Mouse (Mus musculus): ENCODE measurements at regions not wholly inside any gene's neighbourhood (a gene's known extent, or its start where the extent isn't known, plus 50 kb on each side); places are given as distances from the start of the nearest gene placed in this dataset.
A peak's percentile ranks its signal among the peaks of the same experiment; 100 is the strongest.
"Not testable (repeated sequence)": the region's sequence is repeated elsewhere in the genome, so short reads cannot be mapped to it uniquely, and the experiment has no call there.

DNA sequence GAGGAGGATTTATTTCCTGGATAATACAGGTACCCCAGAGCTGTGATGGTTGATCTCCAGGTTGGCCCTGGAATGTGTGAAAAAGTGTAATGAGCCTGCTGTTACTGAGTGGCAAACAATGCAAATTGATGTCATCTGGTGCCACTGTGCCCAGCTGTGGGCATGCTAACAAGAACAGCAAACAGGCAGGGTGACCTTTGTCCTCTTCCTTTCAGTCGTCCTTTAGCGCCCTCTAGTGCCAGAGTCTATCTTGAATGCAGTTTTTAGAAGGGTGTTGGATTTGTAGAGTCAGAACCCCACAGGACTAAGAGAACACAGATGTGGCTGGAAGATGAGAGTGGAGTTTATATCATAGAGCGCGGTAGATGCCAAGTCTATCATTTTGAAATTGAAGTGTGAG lies 164.3 kb downstream of the Sdhaf3 start:
- DNase-seq (ENCODE audit: low spot score): peak; percentile 52

DNA sequence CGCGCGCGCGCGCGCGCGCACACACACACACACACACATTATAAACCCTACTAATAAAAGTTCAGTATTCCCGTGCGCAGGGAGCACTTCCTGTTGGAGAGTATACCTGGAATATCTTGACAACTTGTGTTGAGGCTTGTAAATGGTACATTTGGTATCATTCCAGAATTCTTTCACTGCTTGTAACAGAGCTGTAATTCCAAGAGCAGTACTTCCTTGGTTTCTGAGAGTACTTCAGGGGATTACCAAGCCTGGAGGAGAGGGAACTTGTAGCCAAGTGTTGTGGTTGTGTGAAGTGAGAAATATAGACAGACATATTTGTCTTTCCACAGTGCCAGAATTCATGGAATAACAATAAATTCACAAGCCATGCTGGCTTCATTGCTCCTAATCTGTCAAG lies 177.2 kb downstream of the Sdhaf3 start:
- no peak for DNase-seq (ENCODE audit: low spot score)

DNA sequence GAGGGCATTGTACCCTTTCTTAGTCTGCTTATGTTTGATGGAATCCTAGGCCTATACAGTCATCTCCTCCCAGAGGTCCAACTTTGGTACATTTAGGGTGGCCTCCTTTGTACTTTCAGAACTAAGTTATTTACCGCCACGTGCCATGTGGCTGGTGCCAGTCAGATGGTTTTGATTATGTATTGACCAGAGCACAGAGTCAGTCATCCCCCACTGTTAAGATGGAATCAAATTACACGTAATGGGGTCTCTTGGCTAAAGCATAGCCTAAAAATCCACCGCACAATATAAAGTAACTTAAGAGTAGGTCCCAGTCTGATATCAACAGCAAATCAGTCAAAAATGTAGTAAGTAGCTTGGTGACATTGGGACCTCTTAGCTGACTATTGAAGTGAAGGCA lies 178.3 kb downstream of the Sdhaf3 start:
- DNase-seq (ENCODE audit: low spot score): no peak

DNA sequence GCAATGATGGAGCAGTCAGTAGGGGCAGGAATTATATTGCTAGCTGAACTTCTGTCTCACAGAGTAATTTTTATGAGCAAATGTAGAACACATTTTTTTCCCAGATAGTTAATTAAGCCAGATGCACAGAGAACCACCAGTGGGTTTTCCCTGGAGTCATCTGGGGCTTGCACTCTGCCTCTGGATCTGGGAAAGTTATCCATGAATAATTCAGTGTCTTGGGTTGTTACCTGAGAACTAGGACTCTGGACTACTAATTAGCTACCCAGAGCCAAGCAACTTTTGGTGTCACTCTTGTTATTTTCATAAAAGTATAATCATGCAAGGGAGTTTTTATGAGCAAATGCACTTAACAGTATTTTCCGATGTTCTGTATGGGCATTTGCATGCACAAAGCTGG lies 179.1 kb downstream of the Sdhaf3 start:
- peak; percentile 10 for DNase-seq (ENCODE audit: low spot score)

DNA sequence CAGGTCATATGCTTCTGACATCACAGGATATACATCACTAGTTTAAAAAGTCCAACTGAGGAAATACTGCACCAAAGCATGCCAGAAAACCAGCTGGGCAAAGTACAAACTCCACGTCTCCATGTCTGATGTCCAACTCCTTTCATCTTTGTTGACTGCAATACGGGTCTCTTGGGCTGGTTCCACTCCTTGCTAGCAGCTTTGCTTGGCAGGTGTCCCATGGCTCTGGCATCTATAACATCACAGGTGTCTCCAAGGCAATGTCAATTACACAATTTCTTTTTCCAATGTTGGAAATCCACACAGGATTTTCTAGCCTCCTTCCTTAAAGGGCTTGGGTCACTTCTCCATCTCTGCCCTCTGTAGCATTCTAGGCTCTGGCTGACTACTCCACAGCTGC lies 225.9 kb downstream of the Sdhaf3 start:
- no peak for DNase-seq (ENCODE audit: low spot score)

DNA sequence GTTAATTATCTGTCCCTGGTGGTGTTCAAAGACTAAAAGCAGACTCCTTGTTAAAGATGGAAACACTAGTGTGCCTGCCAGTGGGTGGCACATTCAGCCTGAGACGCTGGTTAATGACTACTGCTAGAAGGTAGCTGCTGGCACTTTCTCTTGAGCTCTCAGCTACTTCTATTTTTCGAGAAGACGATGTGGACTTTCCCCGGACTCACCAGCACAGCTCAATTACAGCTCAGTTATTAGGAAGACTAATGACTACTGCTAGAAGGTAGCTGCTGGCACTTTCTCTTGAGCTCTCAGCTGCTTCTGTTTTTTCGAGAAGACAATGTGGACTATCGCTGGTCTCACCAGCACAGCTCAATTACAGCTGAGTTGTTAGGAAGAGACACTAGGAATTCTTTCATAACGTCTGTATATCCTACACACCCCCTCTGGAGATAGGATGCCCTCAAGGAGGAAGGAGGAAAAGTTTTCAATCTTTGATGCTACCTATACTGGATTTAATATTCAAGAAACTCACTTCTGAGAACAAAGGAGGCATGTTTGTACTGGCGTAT lies 243.3 kb downstream of the Sdhaf3 start:
- DNase-seq (ENCODE audit: low spot score): peak; percentile 27

DNA sequence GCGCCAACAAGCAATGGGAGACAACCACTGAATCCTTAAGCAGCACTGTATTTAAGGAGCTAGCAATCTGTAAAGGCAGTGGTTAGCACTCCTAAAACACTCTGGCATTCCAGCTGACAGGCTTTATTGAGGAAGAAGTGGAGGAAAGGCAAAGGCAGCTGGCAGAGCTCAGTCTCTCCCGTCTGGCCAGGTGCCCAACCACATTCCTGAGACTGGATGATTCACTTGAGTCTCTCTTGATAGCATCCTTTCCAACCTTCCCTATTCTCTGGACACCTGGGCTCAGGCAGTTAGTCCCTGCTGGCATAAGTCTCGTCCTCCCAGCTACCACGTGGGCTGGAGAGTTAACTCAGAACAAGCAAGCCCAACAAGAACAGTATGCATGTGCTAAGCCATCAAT lies 260.1 kb downstream of the Sdhaf3 start:
- DNase-seq (ENCODE audit: low spot score): no peak

DNA sequence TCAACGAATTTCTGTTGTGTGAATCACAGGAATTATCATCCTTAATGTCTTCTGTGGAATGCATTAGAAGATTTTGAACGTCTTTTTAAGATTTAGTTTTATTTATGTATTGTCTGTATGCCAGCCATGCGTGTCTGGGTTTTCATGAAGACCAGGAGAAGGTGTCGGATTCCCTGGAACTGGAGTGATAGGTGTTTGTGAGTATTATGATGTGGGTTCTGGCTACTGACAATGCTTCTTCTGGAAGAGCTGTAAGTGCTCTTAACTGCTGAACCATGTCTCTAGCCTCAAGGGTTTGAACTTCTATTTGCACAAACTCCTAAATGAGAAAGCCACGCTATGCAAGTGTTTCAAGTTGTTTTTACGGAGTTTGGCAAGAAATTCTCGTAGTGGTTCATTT lies 296.5 kb downstream of the Sdhaf3 start:
- no peak for DNase-seq (ENCODE audit: low spot score)

DNA sequence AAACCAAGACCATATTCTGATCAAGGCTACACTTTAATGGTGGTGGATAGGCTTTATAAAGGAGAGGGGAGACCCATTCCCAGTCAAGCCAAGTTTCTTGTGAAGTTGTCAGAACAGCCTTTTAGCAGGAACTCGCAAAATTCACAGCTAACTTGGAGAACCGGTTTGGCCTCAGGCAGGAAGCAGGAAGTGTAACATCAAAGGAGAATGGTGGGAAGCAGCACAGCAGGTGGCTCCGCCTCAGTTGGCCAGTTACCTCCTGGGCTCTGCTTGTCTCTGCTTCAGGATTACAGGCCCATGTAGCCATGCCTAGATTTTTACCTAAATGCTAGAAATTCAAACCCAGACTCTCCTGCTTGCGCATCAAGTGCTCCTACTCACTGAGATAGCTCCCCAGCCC lies 277.2 kb upstream of the Tac1 start:
- no peak for DNase-seq (ENCODE audit: low spot score)

DNA sequence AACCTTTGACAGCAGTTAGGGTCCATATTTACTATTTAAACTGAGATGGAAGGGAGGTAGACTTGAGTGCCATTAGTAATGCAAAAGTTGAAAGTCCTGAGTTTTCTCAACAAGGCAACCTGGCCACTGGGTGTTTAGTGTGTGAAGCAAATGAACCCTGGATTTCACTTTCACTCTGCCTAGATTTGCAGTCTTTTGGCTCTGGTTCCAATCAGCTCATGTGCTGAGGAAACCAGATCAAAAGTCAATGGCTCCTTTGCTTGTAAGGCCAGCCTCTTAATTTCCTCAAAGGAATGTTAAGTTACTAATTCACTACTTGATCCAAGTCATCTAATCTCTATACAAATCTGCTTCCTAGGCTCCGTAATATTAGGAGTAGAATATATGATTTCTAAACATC lies 247.7 kb upstream of the Tac1 start:
- DNase-seq (ENCODE audit: low spot score): no peak

DNA sequence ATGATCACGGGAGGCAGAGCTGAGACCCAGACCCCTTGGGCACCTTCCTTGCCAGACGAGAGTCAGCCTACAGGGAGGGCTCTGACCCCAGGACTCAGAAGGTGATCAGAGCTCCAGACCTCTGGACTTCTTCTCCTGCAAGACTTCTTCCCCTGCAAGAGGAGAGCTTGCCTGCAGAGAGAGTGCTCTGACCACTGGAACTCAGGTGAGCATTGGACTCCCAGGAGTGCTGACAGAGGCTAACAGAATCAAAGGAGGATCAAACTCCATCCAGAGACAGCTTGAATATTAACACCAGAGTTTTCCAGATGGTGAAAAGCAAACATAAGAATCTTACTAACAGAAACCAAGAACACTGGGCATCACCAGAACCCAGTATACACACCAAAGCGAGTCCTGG lies 241.2 kb upstream of the Tac1 start:
- DNase-seq (ENCODE audit: low spot score): no peak

DNA sequence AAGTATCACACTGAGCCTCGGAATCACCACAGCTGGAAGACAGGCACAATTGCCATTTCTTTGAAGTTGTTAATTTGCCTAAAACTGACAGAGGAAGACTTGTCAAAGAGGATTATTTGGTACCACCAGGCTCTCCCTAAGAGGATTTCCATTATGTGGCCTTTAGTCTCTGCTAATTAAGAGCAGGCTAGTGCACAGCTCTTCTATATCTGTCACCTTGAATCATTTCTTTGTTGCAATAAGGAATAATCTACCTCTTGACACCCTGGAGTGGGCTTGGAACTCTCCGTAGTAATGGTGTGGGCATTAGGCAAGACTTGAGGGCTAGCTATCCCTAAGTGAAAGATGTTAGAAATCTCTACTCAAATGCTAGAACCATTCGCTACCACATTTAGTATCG lies 227.7 kb upstream of the Tac1 start:
- peak; percentile 47 for DNase-seq (ENCODE audit: low spot score)

DNA sequence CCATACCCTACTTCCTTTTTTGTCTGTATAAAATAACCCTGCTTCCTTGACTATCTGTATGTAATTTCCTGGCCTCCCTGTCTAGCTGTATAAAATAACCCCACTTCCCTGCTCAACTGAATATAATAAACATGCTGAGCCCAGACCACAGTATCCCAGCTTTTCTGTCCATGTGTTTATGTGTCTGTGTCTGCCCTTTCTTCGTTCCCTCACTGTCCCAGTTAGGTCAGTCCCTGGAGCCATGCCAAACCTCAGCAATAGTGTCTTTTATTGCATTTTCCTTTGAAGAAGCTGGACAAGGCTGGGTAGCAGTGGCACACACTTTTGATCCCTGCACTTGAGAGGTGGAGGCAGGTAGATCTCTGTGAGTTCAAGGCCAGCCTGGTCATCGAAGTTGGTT lies 198.0 kb upstream of the Tac1 start:
- no peak for DNase-seq (ENCODE audit: low spot score)

DNA sequence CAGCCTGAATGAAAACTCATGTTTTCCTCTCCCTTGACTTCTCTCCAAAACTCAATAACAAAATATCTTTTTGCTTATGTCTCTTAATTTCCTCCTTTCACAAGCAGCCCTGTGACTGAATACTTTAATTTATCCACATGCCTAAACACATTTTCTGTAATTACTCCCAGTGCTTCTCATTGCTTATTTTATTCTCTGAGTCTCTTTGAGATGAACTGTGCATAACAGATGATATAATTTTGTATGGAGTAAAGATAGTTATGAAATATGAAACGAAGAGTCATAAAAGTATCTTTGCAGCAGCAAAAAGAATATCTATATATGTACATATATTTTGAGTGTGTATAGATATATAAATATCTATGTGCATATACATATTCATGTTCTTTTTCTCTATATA lies 187.5 kb upstream of the Tac1 start:
- DNase-seq (ENCODE audit: low spot score): no peak

DNA sequence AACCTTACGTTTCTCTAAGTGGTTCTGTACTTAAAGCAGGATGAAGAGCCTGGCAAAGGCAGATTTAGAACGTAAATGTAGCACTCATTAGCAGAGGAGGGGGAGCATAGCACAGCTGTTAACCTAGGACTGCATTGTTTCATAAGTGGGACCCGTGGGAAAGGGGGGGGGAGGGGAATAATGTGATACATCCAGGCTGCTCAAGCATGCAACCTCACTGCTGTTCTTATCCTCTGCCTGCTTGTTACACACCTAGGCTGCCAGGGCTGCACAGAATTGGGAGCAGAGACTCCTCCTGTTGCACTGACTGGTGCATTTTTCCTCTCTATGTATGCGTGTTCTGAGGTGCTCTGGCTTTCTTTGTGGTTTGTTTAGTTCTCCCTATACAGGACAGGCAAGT lies 180.1 kb upstream of the Tac1 start:
- DNase-seq (ENCODE audit: low spot score): peak; percentile 72

DNA sequence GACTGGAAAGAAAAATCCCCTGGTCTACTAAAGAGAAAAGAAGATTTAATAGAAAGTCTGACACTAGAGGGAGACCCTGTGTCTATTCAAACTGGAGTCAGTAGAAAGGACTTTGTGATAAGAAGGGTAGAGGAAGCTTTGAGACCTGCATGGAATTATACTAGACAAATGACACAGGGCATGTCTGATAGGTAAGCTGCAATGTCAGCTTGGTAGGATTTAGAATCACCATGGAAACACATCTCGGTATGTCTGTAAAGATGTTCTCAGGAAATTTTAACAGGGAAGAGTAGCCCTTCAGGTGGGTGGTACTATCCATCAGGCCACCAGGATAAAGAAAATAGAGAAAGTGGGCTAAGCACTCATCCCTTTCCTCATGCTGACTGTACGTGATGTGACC lies 178.8 kb upstream of the Tac1 start:
- no peak for DNase-seq (ENCODE audit: low spot score)

DNA sequence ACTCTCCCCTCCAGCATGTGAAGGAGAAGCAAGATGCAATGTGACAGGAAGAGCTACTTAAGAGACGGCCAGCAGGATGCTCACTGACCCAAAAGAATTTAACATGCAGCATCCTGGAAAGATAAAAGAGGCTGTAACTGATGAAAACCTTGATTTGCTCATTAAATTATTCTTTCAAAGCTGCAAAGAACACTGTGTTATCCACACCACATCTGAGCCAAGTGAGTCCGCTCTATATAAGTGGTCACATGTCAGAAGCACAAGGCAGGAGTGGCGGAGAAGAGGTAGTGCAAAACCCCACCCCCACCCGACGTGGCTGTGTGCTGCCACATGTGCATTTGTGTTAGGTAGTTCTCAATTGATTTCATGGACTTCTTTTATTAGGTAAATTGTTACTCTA lies 176.0 kb upstream of the Tac1 start:
- DNase-seq (ENCODE audit: low spot score): peak; percentile 88

DNA sequence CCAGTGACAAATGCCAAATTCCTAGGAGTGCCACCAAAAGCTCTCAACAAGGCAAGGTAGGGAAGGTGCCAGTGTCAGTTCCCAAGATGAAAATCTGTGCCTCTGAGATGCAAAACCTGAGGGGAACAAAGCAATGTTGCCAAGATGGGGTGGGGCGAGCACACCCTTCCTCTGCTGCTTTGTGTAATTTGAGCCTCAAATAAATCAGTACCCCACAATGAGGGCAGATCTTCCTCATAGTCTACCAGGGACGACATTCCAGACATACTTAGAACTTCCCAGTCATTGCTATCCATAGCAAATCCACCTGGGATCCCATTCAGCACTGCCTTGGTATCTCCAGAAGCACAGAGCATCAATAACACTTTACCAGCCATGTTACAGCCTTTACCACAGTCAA lies 129.9 kb upstream of the Tac1 start:
- DNase-seq (ENCODE audit: low spot score): no peak

DNA sequence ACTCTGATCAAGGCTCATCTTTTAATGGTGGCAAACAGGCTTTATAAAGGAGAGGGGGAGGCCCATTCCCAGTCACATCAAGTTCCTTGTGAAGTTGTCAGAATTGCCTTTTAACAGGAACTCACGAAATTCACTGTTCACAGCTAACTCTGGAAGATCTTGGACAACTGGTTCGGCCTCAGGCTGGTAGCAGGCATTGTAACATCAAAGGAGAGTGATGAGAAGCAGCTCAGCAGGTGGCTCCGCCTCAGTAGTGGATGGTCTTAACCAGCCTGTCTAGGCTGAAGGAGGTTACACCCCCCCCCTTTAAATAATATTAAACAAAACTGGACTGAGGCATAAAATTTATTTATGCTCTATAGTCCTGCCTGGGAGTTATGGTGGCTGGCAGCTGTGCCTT lies 113.0 kb upstream of the Tac1 start:
- no peak for DNase-seq (ENCODE audit: low spot score)

DNA sequence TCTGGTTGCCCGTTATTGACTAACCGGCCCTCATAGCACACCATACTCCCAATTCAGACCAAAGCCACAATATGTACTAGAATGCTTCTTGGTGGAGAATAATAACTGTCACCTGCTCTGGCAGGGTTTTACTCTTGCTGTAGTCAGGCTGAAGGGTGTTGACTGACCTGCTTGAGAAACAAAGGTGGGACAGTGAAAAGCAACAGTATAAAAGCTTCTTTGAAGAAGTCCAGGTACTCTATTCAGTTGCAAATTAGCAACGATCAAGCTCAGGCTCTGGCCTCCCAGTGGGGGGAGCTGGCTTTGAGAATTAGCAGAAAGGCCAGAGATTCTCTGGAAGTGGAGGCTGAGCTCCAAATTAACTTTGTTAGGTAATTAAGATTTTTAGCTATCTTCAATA lies 112.4 kb upstream of the Tac1 start:
- not testable (repeated sequence) for DNase-seq (ENCODE audit: low spot score)

DNA sequence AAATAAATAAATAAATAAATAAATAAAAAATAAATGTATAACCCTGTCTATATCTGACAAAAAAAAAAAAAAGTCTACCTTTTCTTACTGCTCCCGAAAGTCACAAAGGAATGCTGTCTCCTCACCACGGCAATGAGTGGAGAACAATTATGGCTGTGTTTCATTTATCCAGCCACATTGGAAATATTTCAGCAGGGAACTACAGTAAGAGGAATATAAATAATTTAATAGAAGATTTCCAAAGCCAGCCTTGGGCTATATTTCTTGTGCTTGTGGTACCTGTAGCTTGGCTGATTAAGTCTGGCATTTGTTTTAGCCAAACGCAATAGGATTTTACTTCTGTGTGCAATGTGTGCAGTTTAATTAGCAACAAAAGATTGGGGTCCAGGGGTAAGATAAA lies 98.8 kb upstream of the Tac1 start:
- no peak for DNase-seq (ENCODE audit: low spot score)

DNA sequence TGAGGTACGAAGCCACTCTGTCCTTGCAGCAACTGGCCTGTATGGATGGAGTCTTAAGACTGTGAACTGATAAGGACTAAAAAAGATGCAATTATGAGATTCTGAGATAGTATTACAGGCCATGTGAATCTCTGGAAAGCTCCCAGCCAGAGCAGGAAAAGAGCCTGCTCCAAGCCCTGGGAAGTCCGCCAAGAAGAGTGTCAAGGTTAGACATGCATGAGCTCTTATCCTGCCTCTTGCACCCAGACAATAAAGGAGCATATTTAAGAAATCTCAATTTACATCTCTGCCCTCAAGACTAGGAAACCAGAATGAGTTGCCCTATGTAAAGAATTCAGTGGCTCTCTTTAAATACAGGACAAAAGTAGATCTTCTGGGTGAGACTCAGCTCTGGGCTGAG lies 90.8 kb upstream of the Tac1 start:
- DNase-seq (ENCODE audit: low spot score): no peak

DNA sequence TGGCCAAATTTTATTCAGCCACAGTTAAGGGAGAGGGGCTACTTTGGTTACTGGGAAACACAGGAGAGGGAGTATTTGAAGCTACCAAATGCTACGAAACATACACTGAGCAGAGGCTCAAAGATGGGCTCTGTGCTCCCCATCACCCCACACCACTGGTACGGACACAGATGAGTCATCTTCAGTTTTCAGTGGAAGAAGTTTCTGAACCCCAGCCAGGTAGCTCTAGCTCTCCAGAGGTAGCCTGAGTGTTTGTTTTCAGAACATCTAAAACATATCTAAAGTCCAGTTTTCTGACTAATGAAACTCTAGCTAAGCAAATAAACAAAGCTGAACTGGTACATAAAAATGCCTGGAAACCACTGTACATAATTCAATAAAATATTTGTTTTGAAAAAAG lies 90.3 kb upstream of the Tac1 start:
- DNase-seq (ENCODE audit: low spot score): no peak

DNA sequence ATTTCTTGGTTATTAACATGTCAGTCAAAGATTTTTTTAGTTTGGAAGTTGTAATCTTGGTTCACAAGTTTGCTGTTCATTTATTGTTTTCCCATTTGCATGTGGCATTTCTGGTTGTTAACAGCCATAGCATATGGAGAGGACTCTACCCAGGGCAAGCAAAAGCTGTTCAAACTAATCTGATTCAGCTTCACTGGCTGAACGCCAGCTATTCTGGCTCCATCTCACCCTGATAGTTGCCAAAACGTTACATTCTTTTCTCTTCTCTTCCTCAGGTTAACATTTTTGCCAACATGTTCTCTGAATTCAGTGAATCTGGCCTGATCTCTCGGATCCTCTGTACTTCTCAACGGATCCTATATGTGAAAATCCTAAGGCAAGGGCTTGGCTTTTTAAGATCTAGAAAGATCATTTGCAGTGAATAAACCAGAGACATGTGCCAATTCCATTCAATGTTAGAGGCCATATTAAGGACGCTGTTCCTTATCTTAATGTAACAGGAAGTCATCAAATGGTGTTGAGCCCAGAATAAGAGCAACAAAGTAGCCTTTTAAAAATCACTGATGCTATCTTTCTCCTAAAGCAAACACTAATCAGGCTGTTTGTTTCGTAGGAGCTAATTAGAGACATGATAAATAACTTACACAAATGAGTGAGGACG lies 82.2 kb upstream of the Tac1 start:
- no peak for DNase-seq (ENCODE audit: low spot score)

DNA sequence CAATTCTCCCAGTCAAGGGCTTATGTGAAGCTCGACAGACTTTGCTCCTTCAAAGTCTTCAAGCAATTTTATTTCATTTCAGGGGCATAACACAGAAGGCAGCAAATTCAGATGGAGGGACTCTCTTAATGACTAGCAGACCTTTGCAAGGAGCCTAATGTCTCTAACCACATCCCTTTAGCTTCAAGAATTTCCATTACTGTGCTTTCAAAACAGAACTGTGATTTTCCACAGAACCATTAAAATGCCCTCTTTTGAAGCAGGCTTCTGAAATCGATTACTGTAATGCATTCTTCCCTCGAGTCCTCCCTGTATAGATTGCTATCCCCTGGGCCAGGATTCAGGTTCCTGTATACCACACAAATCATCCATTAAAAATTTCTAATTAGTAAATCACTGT lies 80.9 kb upstream of the Tac1 start:
- DNase-seq (ENCODE audit: low spot score): no peak
